Mouse (Mus musculus) neutrophil, adult 65 days (primary cell): Measurements from ENCODE around the gene Gata1. TPM values are rescaled to one million over a fixed set of nuclear protein-coding genes. Genes with fewer than 3 reads are reported as not detected.

Experiments
- total RNA-seq: library from RNA; stranded (reverse); gene quantifications from 2 replicates; pipeline ENCODE4 v1.2.4, GENCODE M21; 2023

Gene Gata1
- total RNA-seq, result 0.88 and 1.6 TPM in 2 replicates

GRCm38 (mm10) chrX:7977892-7978291 lies at the start of gene Gata1:
Gata1 (minus strand) TSS chrX:7978071.

DNA sequence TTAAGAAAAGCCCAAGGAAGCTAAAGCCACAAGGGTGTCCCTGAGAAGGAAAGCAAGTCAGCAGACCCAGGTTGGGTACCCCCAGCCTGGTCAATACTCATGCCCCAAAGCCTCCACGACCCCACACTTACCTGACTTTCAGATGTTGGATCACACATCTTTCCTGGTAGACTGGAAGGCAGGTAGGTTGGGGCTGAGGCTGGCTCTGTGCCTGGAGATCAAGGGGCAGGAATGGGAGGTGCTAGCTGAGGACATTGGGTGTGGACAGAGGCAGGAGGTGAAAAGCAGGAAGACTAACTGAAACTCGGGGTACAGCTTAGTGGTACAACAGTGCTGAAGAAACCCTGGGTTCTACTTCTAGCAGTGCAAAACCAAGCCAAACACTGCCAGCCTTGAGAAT lies 40.4 kb upstream of the Gata1 start, which contains the start of gene Glod5:
Gene Glod5, minus strand, starts transcription at position 207 of the 400 bp plus-strand sequence.

DNA sequence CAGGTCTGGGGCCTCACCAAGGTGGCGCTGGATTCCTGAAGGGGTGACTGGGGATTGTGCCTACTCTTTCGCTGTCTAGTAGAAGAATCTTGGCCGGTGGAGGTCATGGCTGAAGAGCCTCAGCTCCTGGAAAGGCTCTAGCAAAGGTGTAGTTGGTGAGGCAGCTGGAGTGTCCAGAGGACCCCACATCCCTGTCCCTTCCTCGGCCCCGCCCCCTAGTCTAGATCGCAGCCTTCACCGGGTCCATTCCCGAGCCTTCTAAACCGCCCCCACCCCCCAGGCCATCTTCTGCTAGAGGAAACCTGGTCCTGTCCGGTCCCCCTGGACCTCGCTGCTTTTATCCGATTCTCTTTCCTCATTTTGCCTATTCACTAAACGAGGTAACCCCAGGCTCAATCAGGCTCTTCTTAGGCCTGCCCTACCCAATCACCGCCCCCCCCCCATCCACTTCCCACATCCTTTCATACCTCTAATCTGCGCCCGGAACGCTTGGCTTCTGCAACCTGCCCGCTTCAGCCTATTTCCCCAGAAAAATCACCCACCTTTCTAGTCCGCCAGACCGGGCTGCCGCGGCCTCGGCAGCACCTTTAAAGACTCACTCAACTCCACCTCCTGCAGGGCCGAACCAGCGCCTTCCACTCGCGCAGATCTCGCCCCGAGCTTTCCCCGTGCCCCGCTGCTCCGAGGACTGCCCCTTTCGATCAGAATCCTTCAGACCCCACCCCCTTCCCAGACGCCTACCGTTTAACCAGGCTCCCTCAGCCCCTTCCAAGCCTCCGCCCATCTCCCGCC lies 30.6 kb downstream of the Gata1 start, which contains the start of gene Hdac6:
Gene Hdac6, minus strand, starts transcription at position 782 of the 792 bp plus-strand sequence.

GRCm38 (mm10) chrX:7928270-7928790 lies 49.5 kb downstream of the Gata1 start, which contains the start of gene Eras:
Eras (minus strand) TSS chrX:7928607.

DNA sequence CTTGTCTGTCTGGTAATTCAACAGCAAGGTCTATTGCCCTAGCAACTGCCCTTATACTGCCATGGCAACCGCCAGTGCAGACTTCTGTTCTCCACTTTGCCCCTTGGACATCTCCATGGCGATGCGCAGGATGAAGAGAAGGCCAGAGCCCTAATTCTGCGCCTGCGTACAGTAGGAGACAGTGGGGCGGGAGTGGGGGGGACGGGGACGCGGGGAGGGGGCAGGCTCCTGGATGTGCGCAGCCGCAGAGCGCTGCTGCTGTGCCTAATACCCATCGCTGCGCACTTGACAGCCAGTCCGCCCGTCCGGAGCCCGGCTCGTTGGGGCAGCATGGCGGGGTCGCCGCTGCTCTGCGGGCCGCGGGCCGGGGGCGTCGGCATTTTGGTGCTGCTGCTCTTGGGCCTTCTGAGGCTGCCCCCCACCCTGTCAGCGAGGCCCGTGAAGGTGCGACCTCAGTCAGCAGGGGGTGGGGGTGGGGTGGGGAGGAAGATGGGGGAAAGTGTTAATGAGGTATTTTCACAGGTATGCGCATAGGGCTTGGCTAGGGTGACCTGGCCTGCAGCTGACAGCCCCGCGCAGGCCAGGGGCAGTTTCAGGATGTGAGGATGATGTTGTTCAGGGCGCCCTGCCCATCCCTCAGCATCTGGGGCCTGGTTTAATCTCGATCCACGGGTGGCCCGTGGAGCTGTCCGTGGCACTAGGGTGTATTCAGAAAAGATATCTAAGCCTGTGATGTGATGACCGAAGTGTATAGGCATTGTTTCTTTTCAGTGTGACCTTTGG lies 58.1 kb downstream of the Gata1 start, which contains the start of gene Pcsk1n:
Gene Pcsk1n, plus strand, starts transcription at position 222 of the 783 bp plus-strand sequence.

Other genes starting within 250 kb of the Gata1 start
- 2.0 and 2.6 TPM in 2 replicates for gene Praf2, start 249.6 kb downstream of the Gata1 start, total RNA-seq
- not detected in 2 replicates for gene Ccdc120, start 227.2 kb downstream of the Gata1 start, total RNA-seq
- 85.6 and 90.4 TPM in 2 replicates for gene Tfe3, start 215.5 kb downstream of the Gata1 start, total RNA-seq
- gene Gripap1, start 188.3 kb downstream of the Gata1 start, total RNA-seq, result 135 and 164 TPM in 2 replicates
- 1.4 and 2.0 TPM in 2 replicates for gene Kcnd1, start 155.8 kb downstream of the Gata1 start, total RNA-seq
- 129 and 151 TPM in 2 replicates for gene Otud5, start 136.7 kb downstream of the Gata1 start, total RNA-seq
- gene Pim2, start 99.8 kb downstream of the Gata1 start, total RNA-seq, result 2.2 and 4.1 TPM in 2 replicates
- 25.5 and 28.1 TPM in 2 replicates for gene Slc35a2, start 94.0 kb downstream of the Gata1 start, total RNA-seq
- gene Pqbp1, start 78.8 kb downstream of the Gata1 start, total RNA-seq, result 34.5 and 34.7 TPM in 2 replicates
- 44.3 and 45.8 TPM in 2 replicates for gene Timm17b, start 78.7 kb downstream of the Gata1 start, total RNA-seq
- gene Gm10491, start 70.2 kb downstream of the Gata1 start, total RNA-seq, result not detected in 2 replicates
- not detected in 2 replicates for gene Gm10490, start 68.5 kb downstream of the Gata1 start, total RNA-seq
- gene Pcsk1n, start 58.2 kb downstream of the Gata1 start, total RNA-seq, result not detected in 2 replicates
- not detected in 2 replicates for gene Eras, start 49.5 kb downstream of the Gata1 start, total RNA-seq
- gene Hdac6, start 30.2 kb downstream of the Gata1 start, total RNA-seq, result 4.9 and 8.8 TPM in 2 replicates
- not detected in 2 replicates for gene Glod5, start 40.4 kb upstream of the Gata1 start, total RNA-seq
- gene Suv39h1, start 96.7 kb upstream of the Gata1 start, total RNA-seq, result 28.1 and 33.2 TPM in 2 replicates
- gene Was, start 112.4 kb upstream of the Gata1 start, total RNA-seq, result 136 and 163 TPM in 2 replicates
- gene Wdr13, start 154.8 kb upstream of the Gata1 start, total RNA-seq, result 33.9 and 43.9 TPM in 2 replicates
- 315 and 338 TPM in 2 replicates for gene Rbm3, start 167.8 kb upstream of the Gata1 start, total RNA-seq
- gene Tbc1d25, start 198.1 kb upstream of the Gata1 start, total RNA-seq, result 11.0 and 12.5 TPM in 2 replicates
- gene Ebp, start 215.4 kb upstream of the Gata1 start, total RNA-seq, result 36.6 and 52.5 TPM in 2 replicates
- gene Porcn, start 228.5 kb upstream of the Gata1 start, total RNA-seq, result not detected in 2 replicates